ENCODE assay signal across 35 mouse cellular contexts in genomic region chr2:152588450-152588849, GRCm38 (mm10). TPM values are rescaled to one million over a fixed set of nuclear protein-coding genes. Genes with fewer than 3 reads are reported as not detected.
"Had no signal": no experiment of that assay in that cellular context is flagged by ENCODE, and none has a peak within 500 bp of the region (broad histone marks: within the 10 kb centered on the region; RNA-seq: fewer than 3 reads in every experiment).

No protein-coding gene starts in this region.

- H3K36me3 ChIP-seq: forebrain, embryonic 15.5 days; heart, embryonic 10.5 days; heart, embryonic 12.5 days; hindbrain, embryonic 10.5 days; hindbrain, embryonic 12.5 days; limb, embryonic 10.5 days; limb, embryonic 12.5 days had no signal

- ATAC-seq: forebrain, embryonic 15.5 days; forebrain, postnatal 0 days; hindbrain, embryonic 16.5 days; inflammation-experienced regulatory T-cells, adult 6 months had no signal

- H3K9ac ChIP-seq: forebrain, embryonic 15.5 days; forebrain, postnatal 0 days; heart, embryonic 12.5 days; hindbrain, embryonic 12.5 days; hindbrain, embryonic 14.5 days; limb, embryonic 12.5 days had no signal

- H3K4me1 ChIP-seq: forebrain, embryonic 15.5 days; heart, embryonic 12.5 days; hindbrain, embryonic 10.5 days; hindbrain, embryonic 12.5 days; limb, embryonic 10.5 days; limb, embryonic 12.5 days had no signal

- H3K27me3 ChIP-seq: forebrain, embryonic 15.5 days; heart, embryonic 12.5 days; hindbrain, embryonic 12.5 days; limb, embryonic 12.5 days had no signal

- H3K27ac ChIP-seq: forebrain, embryonic 15.5 days; gastrocnemius, adult 2 months; heart, embryonic 10.5 days; hindbrain, embryonic 10.5 days; hindbrain, embryonic 12.5 days; hindbrain, embryonic 14.5 days; kidney, postnatal 0 days; layer of hippocampus, adult 2 months; left cerebral cortex, adult 2 months; limb, embryonic 10.5 days; limb, embryonic 12.5 days had no signal

- H3K9me3 ChIP-seq: forebrain, embryonic 15.5 days; heart, embryonic 10.5 days; heart, embryonic 12.5 days; hindbrain, embryonic 10.5 days; hindbrain, embryonic 12.5 days; limb, embryonic 10.5 days; limb, embryonic 12.5 days had no signal

- DNase-seq: forebrain, postnatal 0 days; gastrocnemius, adult 2 months; gastrocnemius, postnatal 10 days; gastrocnemius, postnatal 25 days; heart, adult 18-20 months; heart, postnatal 4 days; kidney, adult 18-20 months; kidney, adult 9 months; liver had no signal

- H3K4me3 ChIP-seq: forebrain, embryonic 15.5 days; gastrocnemius, adult 2 months; heart, embryonic 10.5 days; heart, embryonic 12.5 days; hindbrain, embryonic 10.5 days; hindbrain, embryonic 12.5 days; layer of hippocampus, adult 2 months; left cerebral cortex, adult 2 months; limb, embryonic 10.5 days; limb, embryonic 12.5 days had no signal

- H3K4me2 ChIP-seq: forebrain, embryonic 15.5 days; heart, embryonic 12.5 days; hindbrain, embryonic 12.5 days; hindbrain, embryonic 14.5 days; limb, embryonic 12.5 days; liver, embryonic 11.5 days had no signal

RNA-seq across cellular contexts. Expression of gene Defb19, which starts 8.3 kb away (rescaled TPM):
- total RNA-seq: forebrain, postnatal 0 days; gastrocnemius, adult 2 months; gastrocnemius, postnatal 10 days; gastrocnemius, postnatal 25 days; gastrocnemius, postnatal 4 days; granulocyte monocyte progenitor cell, adult 5-6 weeks; heart, adult 18-20 months; heart, postnatal 10 days; heart, postnatal 25 days; heart, postnatal 4 days; layer of hippocampus, adult 2 months; layer of hippocampus, postnatal 10 days; layer of hippocampus, postnatal 25 days; left cerebral cortex, adult 2 months; left cerebral cortex, postnatal 14 days; left cerebral cortex, postnatal 36 days had no signal
- polyA plus RNA-seq: forebrain, embryonic 15.5 days; forebrain, postnatal 0 days; hindbrain, embryonic 10.5 days; hindbrain, embryonic 12.5 days; hindbrain, embryonic 14.5 days; hindbrain, embryonic 16.5 days; inflammation-experienced regulatory T-cells, adult 6 months; limb, embryonic 10.5 days; limb, embryonic 12.5 days; limb, embryonic 14.5 days; liver, embryonic 11.5 days had no signal

RNA-seq across cellular contexts. Expression of gene Defb45, which starts 10.7 kb away (rescaled TPM):
- total RNA-seq: forebrain, postnatal 0 days; gastrocnemius, adult 2 months; gastrocnemius, postnatal 10 days; gastrocnemius, postnatal 25 days; gastrocnemius, postnatal 4 days; granulocyte monocyte progenitor cell, adult 5-6 weeks; heart, adult 18-20 months; heart, adult 8-10 months; heart, postnatal 10 days; heart, postnatal 25 days; heart, postnatal 4 days; layer of hippocampus, adult 2 months; layer of hippocampus, postnatal 10 days; layer of hippocampus, postnatal 25 days; left cerebral cortex, adult 2 months; left cerebral cortex, postnatal 14 days; left cerebral cortex, postnatal 36 days had no signal
- polyA plus RNA-seq: forebrain, embryonic 15.5 days; forebrain, postnatal 0 days; heart, embryonic 10.5 days; heart, embryonic 12.5 days; heart, embryonic 14.5 days; heart, embryonic 16.5 days; hindbrain, embryonic 10.5 days; hindbrain, embryonic 12.5 days; hindbrain, embryonic 14.5 days; hindbrain, embryonic 16.5 days; inflammation-experienced regulatory T-cells, adult 6 months; kidney, postnatal 0 days; limb, embryonic 10.5 days; limb, embryonic 12.5 days; limb, embryonic 14.5 days; liver, embryonic 11.5 days had no signal

RNA-seq across cellular contexts. Expression of gene Defb36, which starts 15.7 kb away (rescaled TPM):
- total RNA-seq: forebrain, postnatal 0 days; gastrocnemius, adult 2 months; gastrocnemius, postnatal 10 days; gastrocnemius, postnatal 25 days; gastrocnemius, postnatal 4 days; granulocyte monocyte progenitor cell, adult 5-6 weeks; heart, adult 18-20 months; heart, adult 8-10 months; heart, postnatal 10 days; heart, postnatal 25 days; heart, postnatal 4 days; layer of hippocampus, adult 2 months; layer of hippocampus, postnatal 10 days; layer of hippocampus, postnatal 25 days; left cerebral cortex, adult 2 months; left cerebral cortex, postnatal 14 days; left cerebral cortex, postnatal 36 days had no signal
- polyA plus RNA-seq: forebrain, embryonic 15.5 days; forebrain, postnatal 0 days; heart, embryonic 10.5 days; heart, embryonic 12.5 days; heart, embryonic 14.5 days; heart, embryonic 16.5 days; hindbrain, embryonic 10.5 days; hindbrain, embryonic 12.5 days; hindbrain, embryonic 14.5 days; hindbrain, embryonic 16.5 days; inflammation-experienced regulatory T-cells, adult 6 months; limb, embryonic 10.5 days; limb, embryonic 12.5 days; limb, embryonic 14.5 days; liver, embryonic 11.5 days had no signal

RNA-seq across cellular contexts. Expression of gene Defb21, which starts 15.9 kb away (rescaled TPM):
- total RNA-seq: forebrain, postnatal 0 days; gastrocnemius, adult 2 months; gastrocnemius, postnatal 10 days; gastrocnemius, postnatal 25 days; gastrocnemius, postnatal 4 days; granulocyte monocyte progenitor cell, adult 5-6 weeks; heart, adult 18-20 months; heart, adult 8-10 months; heart, postnatal 10 days; heart, postnatal 25 days; heart, postnatal 4 days; layer of hippocampus, adult 2 months; layer of hippocampus, postnatal 10 days; layer of hippocampus, postnatal 25 days; left cerebral cortex, adult 2 months; left cerebral cortex, postnatal 14 days; left cerebral cortex, postnatal 36 days had no signal
- polyA plus RNA-seq: forebrain, embryonic 15.5 days; forebrain, postnatal 0 days; heart, embryonic 10.5 days; heart, embryonic 12.5 days; heart, embryonic 14.5 days; heart, embryonic 16.5 days; hindbrain, embryonic 10.5 days; hindbrain, embryonic 12.5 days; hindbrain, embryonic 14.5 days; hindbrain, embryonic 16.5 days; inflammation-experienced regulatory T-cells, adult 6 months; kidney, postnatal 0 days; limb, embryonic 10.5 days; limb, embryonic 12.5 days; limb, embryonic 14.5 days; liver, embryonic 11.5 days had no signal

RNA-seq across cellular contexts. Expression of gene Gm17416, which starts 19.3 kb away (rescaled TPM):
- total RNA-seq: forebrain, postnatal 0 days; gastrocnemius, adult 2 months; gastrocnemius, postnatal 10 days; gastrocnemius, postnatal 25 days; gastrocnemius, postnatal 4 days; granulocyte monocyte progenitor cell, adult 5-6 weeks; heart, adult 18-20 months; heart, adult 8-10 months; heart, postnatal 10 days; heart, postnatal 25 days; heart, postnatal 4 days; layer of hippocampus, adult 2 months; layer of hippocampus, postnatal 10 days; layer of hippocampus, postnatal 25 days; left cerebral cortex, adult 2 months; left cerebral cortex, postnatal 14 days; left cerebral cortex, postnatal 36 days had no signal
- polyA plus RNA-seq: forebrain, embryonic 15.5 days; forebrain, postnatal 0 days; heart, embryonic 10.5 days; heart, embryonic 12.5 days; heart, embryonic 14.5 days; heart, embryonic 16.5 days; hindbrain, embryonic 10.5 days; hindbrain, embryonic 12.5 days; hindbrain, embryonic 14.5 days; hindbrain, embryonic 16.5 days; inflammation-experienced regulatory T-cells, adult 6 months; limb, embryonic 10.5 days; limb, embryonic 12.5 days; limb, embryonic 14.5 days; liver, embryonic 11.5 days had no signal
